Mouse (Mus musculus) heart, embryonic 10.5 days (tissue): ENCODE measurements around the gene Slc39a11. TPM values are rescaled to one million over a fixed set of nuclear protein-coding genes. Genes with fewer than 3 reads are reported as not detected.

Source experiments
- DNase-seq: peaks from one replicate; pipeline ENCODE4 v3.0.0-alpha.2; 2017; ENCODE audit warnings: low spot score
- H3K27ac ChIP-seq: fragments of 300-500 bp; sonication (generic); 2 replicates; pipeline ENCODE4 v1.5.1; 2016; ENCODE audit warnings: mild to moderate bottlenecking
- H3K27me3 ChIP-seq: fragments of 300-500 bp; sonication (generic); 2 replicates; pipeline ENCODE4 v1.6.1; 2016; ENCODE audit warnings: mild to moderate bottlenecking; ENCODE audit not compliant: poor library complexity, insufficient read depth, severe bottlenecking
- H3K36me3 ChIP-seq: fragments of 300-500 bp; sonication (generic); 2 replicates; pipeline ENCODE4 v1.6.1; 2016; ENCODE audit warnings: mild to moderate bottlenecking, moderate library complexity
- H3K4me1 ChIP-seq: fragments of 300-500 bp; sonication (generic); 2 replicates; pipeline ENCODE4 v1.6.1; 2016; ENCODE audit warnings: mild to moderate bottlenecking
- H3K4me3 ChIP-seq: fragments of 300-500 bp; sonication (generic); 2 replicates; pipeline ENCODE4 v1.5.1; 2016; ENCODE audit warnings: mild to moderate bottlenecking, moderate library complexity
- H3K9me3 ChIP-seq: fragments of 300-500 bp; sonication (generic); 2 replicates; pipeline ENCODE4 v1.6.1; 2016; ENCODE audit warnings: mild to moderate bottlenecking, moderate library complexity
- WGBS: fragments of 180-500 bp; shearing (Covaris S2); methylation state at CpG from one replicate; pipeline ENCODE4 v1.1.7; 2016; 5-methylcytosine and 5-hydroxymethylcytosine counted together
- polyA plus RNA-seq: library from polyadenylated mRNA; unstranded; fragments of >200 nt; fragmentation: Nextera tagmentation; extraction: Ambion mirVana; gene quantifications from 2 replicates; pipeline ENCODE4 v1.2.1, GENCODE M21; 2016

The Slc39a11 gene
- polyA plus RNA-seq, 1 experiment from 2014 or later, result 23.0 TPM

GRCm38 (mm10) chr11:113438915-113439314, 211.0 kb downstream of the Slc39a11 start:
- DNase-seq, result no peak
- 0 out of 2 replicates have a peak overlapping the region, but pooled peaks have one; percentile 56 for H3K27ac ChIP-seq

DNA sequence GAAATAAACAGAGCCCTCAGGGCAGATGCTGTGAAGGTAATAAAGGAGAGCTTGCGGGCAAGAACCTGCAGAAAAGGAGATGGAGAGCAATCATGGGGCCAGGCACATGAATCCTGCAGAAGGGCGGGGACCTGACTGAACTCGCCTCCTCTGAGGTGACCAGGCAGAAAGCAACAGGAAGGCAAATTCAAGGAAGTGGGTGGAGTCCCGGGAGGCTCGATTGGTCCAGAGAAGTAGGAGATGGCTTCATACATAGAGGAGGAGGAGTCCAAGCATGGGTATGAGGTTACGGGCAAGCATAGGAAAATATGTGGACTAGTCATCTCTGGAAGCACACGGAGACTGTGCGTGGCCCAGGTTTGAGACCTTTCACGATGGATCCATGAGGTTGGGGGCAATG, 212.5 kb downstream of the Slc39a11 start:
- Histone ChIP-seq H3K27me3 (peaks cover 54% of the 10 kb centered on the region; the same call in 1 of the 2 replicates), H3K36me3 (0 out of 2 replicates have a peak, but pooled peaks cover 8% of the 10 kb centered on the region), H3K27ac (no peak overlapping the region), H3K4me1 (peaks cover 17% of the 10 kb centered on the region), H3K9me3 (0 out of 2 replicates have a peak, but pooled peaks cover 4% of the 10 kb centered on the region), H3K4me3 (no peak overlapping the region)
- 85% methylated on average over 9 of the region's 9 CpGs for WGBS
- no peak for DNase-seq

More at GRCm38 (mm10) chr11:113438915-113439314, 211.0 kb downstream of the Slc39a11 start:
- H3K9me3 ChIP-seq, result 0 out of 2 replicates have a peak, but pooled peaks cover 4% of the 10 kb centered on the region
- H3K36me3 ChIP-seq, result 0 out of 2 replicates have a peak, but pooled peaks cover 8% of the 10 kb centered on the region
- H3K4me3 ChIP-seq, result no peak overlapping the region
- WGBS, result 90% methylated on average over 5 of the region's 5 CpGs
- peaks cover 17% of the 10 kb centered on the region for H3K4me1 ChIP-seq
- H3K27me3 ChIP-seq, result peaks cover 51% of the 10 kb centered on the region; the same call in 1 of the 2 replicates

DNA sequence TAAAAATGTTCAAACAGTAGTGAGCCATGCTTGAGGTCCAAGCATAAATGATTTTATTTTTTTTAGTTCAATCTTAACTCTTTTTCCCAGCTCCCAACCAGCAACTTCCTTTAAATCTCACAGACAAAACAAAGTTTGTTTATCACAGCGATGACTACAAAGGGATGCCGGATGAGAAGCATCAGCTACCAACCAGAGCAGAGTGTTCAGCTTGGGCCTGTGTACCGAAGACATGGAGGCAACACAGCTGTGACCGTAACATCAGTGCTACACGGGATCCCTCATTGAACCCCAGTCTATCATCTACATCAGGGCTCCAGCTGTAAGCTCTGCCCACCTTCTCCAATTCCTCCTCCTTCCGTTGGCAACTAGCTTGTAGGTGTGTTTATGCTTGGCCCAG, 213.6 kb downstream of the Slc39a11 start:
- WGBS, result 87% methylated on average over 6 of the region's 6 CpGs
- peaks cover 17% of the 10 kb centered on the region for H3K4me1 ChIP-seq
- 0 out of 2 replicates have a peak, but pooled peaks cover 3% of the 10 kb centered on the region for H3K9me3 ChIP-seq
- DNase-seq, result no peak
- no peak overlapping the region for H3K27ac ChIP-seq
- peaks cover 46% of the 10 kb centered on the region; the same call in 1 of the 2 replicates for H3K27me3 ChIP-seq
- H3K4me3 ChIP-seq, result no peak overlapping the region
- H3K36me3 ChIP-seq, result 0 out of 2 replicates have a peak, but pooled peaks cover 5% of the 10 kb centered on the region

- Histone ChIP-seq H3K27me3 (peaks cover 46% of the 10 kb centered on the region; the same call in 1 of the 2 replicates), H3K9me3 (no peaks in the 10 kb centered on the region), H3K4me3 (no peak overlapping the region), H3K36me3 (0 out of 2 replicates have a peak, but pooled peaks cover 2% of the 10 kb centered on the region), H3K27ac (no peak overlapping the region), H3K4me1 (peaks cover 17% of the 10 kb centered on the region)
- no peak for DNase-seq
- WGBS, result 68% methylated on average over 5 of the region's 5 CpGs
These were observed 214.2 kb downstream of the Slc39a11 start for GRCm38 (mm10) chr11:113435696-113436095.

GRCm38 (mm10) chr11:113431161-113431560, 218.7 kb downstream of the Slc39a11 start:
- no peaks in the 10 kb centered on the region for H3K4me1 ChIP-seq
- DNase-seq, result no peak
- no peak overlapping the region for H3K4me3 ChIP-seq
- 0 out of 2 replicates have a peak, but pooled peaks cover 2% of the 10 kb centered on the region for H3K36me3 ChIP-seq
- H3K27me3 ChIP-seq, result peaks cover 40% of the 10 kb centered on the region
- H3K27ac ChIP-seq, result no peak overlapping the region
- no peaks in the 10 kb centered on the region for H3K9me3 ChIP-seq
- 75% methylated on average over 7 of the region's 7 CpGs for WGBS

DNA sequence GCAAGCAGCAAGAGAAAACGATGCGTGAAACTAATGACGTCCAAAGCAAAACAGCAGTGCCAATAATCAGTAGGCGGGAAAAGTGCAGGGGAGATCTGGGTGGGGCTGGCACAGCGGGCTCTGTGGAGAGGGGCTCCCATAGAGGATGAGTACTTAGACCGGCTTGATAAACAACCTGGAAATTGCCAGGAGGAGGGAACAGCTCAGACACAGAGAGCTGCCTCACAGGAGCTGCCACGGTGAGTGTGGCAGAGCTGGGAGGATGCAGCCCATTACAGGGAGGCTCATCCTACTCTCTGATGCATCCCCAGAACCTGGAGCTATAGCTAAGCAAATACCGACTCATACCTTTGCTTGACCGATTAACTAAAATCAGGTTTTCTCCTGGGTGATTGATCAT, 224.0 kb downstream of the Slc39a11 start:
- 65% methylated on average over 9 of the region's 9 CpGs for WGBS
- DNase-seq, result no peak
- Histone ChIP-seq H3K27me3 (peaks cover 14% of the 10 kb centered on the region; the same call in 1 of the 2 replicates), H3K36me3 (no peaks in the 10 kb centered on the region), H3K9me3 (no peaks in the 10 kb centered on the region), H3K4me3 (no peak overlapping the region), H3K27ac (no peak overlapping the region), H3K4me1 (no peaks in the 10 kb centered on the region)

DNA sequence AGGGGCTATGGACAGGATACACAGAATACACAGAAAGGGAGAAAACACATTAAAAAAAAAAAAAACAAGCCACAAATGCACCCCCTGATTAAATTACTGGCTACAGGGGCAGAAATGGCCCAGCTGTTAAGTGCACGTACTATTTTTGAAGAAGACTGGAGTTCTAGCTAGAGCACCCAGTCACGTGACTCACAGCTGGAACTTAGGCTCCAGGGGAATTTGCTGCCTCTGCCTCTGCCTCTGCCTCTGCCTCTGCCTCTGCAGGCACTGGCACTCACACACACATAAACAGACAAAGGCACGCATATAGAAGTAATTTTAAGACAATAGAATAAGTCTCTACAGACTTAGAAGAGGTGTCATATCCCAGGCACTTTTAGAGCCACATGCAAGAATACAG, 224.4 kb downstream of the Slc39a11 start:
- Histone ChIP-seq H3K4me1 (no peaks in the 10 kb centered on the region), H3K27me3 (peaks cover 14% of the 10 kb centered on the region; the same call in 1 of the 2 replicates), H3K4me3 (no peak overlapping the region), H3K27ac (no peak overlapping the region), H3K36me3 (no peaks in the 10 kb centered on the region), H3K9me3 (no peaks in the 10 kb centered on the region)
- WGBS, result 72% methylated on average over 3 of the region's 3 CpGs
- DNase-seq, result no peak

GRCm38 (mm10) chr11:113424765-113425164, 225.1 kb downstream of the Slc39a11 start:
- Histone ChIP-seq H3K36me3 (no peaks in the 10 kb centered on the region), H3K4me1 (no peaks in the 10 kb centered on the region), H3K9me3 (no peaks in the 10 kb centered on the region), H3K27me3 (peaks cover 14% of the 10 kb centered on the region; the same call in 1 of the 2 replicates), H3K4me3 (no peak overlapping the region), H3K27ac (no peak overlapping the region)
- 91% methylated on average over 3 of the region's 4 CpGs for WGBS
- no peak for DNase-seq

DNA sequence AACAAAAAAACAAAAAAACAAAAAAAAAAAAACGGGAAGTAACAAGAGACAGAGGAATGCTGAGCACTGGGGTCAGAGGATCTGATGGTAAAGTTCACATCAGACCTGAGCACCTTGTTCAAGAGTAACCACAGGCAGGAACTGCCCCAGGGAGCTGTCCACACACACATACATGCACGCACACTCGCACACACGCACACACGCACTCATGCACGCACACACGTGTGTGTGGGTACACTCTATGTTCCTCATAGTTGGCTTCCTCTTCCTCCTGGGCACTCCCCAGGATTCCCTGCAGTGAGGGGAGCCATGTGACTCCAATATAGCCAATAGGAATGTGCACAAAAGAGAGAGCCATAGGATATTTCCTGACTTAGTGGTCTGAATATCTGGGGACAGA, 227.3 kb downstream of the Slc39a11 start:
- Histone ChIP-seq H3K27ac (no peak overlapping the region), H3K4me1 (no peaks in the 10 kb centered on the region), H3K9me3 (no peaks in the 10 kb centered on the region), H3K4me3 (no peak overlapping the region), H3K36me3 (no peaks in the 10 kb centered on the region), H3K27me3 (0 out of 2 replicates have a peak, but pooled peaks cover 4% of the 10 kb centered on the region)
- WGBS, result 93% methylated on average over 7 of the region's 7 CpGs
- DNase-seq, result no peak

DNA sequence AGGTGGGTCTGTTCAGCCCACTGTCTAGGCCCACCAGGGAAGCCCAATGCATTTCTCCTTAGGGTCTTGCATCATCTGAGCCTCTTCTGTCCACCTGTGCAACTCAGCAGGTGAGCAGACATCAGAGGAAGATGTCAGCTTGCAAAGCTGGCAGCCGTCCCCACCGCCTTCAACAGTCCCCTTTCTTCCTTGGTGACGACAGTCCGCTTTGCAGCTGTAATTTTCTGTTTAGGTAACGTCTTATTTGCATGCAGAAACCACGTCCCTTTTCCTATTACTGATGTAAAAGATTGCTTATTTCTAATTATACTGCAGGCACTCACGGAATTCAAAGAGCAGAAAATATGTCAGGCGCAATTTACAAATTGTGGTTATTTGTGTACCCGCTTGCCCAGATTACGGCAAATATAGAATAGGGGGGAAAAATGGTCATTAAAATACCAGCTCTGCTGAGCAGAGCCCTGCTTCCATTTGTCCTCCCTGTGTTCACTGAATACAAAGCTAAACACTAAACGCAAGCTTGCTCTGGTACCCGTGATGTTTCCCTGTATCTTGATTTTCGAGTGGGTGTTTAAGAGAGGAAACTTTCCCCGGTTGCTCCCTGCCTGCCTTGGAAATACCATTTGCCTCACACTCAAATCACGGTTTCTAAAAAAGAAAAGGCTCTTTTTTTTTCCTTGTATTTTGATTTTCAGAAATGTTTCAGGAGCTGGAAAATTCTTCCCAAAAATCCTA, 230.8 kb downstream of the Slc39a11 start:
- no peak overlapping the region for H3K4me3 ChIP-seq
- H3K27me3 ChIP-seq, result 0 out of 2 replicates have a peak, but pooled peaks cover 4% of the 10 kb centered on the region
- DNase-seq, result no peak
- H3K9me3 ChIP-seq, result no peaks in the 10 kb centered on the region
- H3K27ac ChIP-seq, result no peak overlapping the region
- 0 out of 2 replicates have a peak, but pooled peaks cover 3% of the 10 kb centered on the region for H3K4me1 ChIP-seq
- 0 out of 2 replicates have a peak, but pooled peaks cover 4% of the 10 kb centered on the region for H3K36me3 ChIP-seq
- 83% methylated on average over 15 of the region's 15 CpGs for WGBS

DNA sequence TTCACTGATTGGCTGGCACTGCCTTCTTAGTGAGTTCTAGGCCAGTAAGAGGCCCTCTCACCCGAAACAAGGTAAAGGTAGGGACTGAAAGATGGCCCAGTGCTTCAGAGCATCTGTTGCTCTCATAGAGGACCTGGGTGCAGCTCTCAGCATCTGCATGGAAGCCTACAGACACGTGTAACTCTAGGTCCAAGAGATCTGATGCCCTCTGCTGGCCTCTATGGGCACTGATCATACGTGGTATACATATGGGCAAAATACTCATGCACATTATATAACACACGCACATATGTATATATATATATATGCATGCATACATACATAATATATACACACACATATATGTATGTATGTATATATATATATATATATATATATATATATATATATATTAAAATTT, 231.9 kb downstream of the Slc39a11 start:
- 0 out of 2 replicates have a peak, but pooled peaks cover 4% of the 10 kb centered on the region for H3K27me3 ChIP-seq
- no peak for DNase-seq
- WGBS, result 82% methylated on average over 4 of the region's 4 CpGs
- no peak overlapping the region for H3K4me3 ChIP-seq
- H3K36me3 ChIP-seq, result 0 out of 2 replicates have a peak, but pooled peaks cover 4% of the 10 kb centered on the region
- H3K27ac ChIP-seq, result no peak overlapping the region
- 0 out of 2 replicates have a peak, but pooled peaks cover 3% of the 10 kb centered on the region for H3K4me1 ChIP-seq
- no peaks in the 10 kb centered on the region for H3K9me3 ChIP-seq

DNA sequence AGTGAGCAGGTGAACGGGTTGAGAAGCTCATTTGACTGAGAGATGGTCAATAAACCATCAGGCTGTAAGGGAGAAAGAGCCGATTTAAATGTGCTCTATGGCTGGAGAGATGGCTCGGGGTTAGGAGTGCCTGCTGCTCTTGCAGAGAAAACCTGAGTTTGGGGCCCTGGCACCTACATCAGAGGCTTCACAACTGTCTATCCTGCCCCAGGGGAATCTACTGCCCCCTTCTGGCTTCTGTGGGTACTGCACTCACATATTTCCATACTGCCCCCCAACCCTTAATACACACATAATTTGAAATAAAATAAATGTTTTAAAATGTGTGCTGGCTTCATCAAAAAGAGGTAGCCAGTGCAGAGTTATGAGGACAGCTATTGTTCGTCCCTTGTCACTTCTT, 237.3 kb downstream of the Slc39a11 start:
- DNase-seq, result no peak
- Histone ChIP-seq H3K4me1 (0 out of 2 replicates have a peak, but pooled peaks cover 3% of the 10 kb centered on the region), H3K36me3 (0 out of 2 replicates have a peak, but pooled peaks cover 4% of the 10 kb centered on the region), H3K27me3 (no peaks in the 10 kb centered on the region), H3K27ac (no peak overlapping the region), H3K4me3 (no peak overlapping the region), H3K9me3 (no peaks in the 10 kb centered on the region)
- 88% methylated on average over 4 of the region's 4 CpGs for WGBS

GRCm38 (mm10) chr11:113411798-113412197, 238.1 kb downstream of the Slc39a11 start:
- Histone ChIP-seq H3K4me3 (no peak overlapping the region), H3K4me1 (no peaks in the 10 kb centered on the region), H3K36me3 (0 out of 2 replicates have a peak, but pooled peaks cover 4% of the 10 kb centered on the region), H3K27ac (no peak overlapping the region), H3K27me3 (no peaks in the 10 kb centered on the region), H3K9me3 (no peaks in the 10 kb centered on the region)
- WGBS, result 67% methylated on average over 10 of the region's 10 CpGs
- DNase-seq, result no peak
